Mouse (Mus musculus) heart, adult 2 months (tissue): ENCODE measurements at regions not wholly inside any gene's neighbourhood (a gene's known extent, or its start where the extent isn't known, plus 50 kb on each side); places are given as distances from the start of the nearest gene placed in this dataset.

Experiments
- CTCF ChIP-seq: fragments of 200-600 bp; IDR thresholded peaks from 2 replicates; pipeline ENCODE4 v1.8.1; 2022; ENCODE audit warnings: antibody characterized with exemption, mild to moderate bottlenecking, moderate library complexity
- EP300 ChIP-seq: fragments of 200-500 bp; IDR thresholded peaks from 2 replicates; pipeline ENCODE4 v1.6.1; 2011; ENCODE audit warnings: low read depth, low read length, control low read depth; ENCODE audit not compliant: insufficient read depth
- POLR2A ChIP-seq: fragments of 200-500 bp; IDR thresholded peaks from 2 replicates; pipeline ENCODE4 v1.6.1; 2011; ENCODE audit warnings: mild to moderate bottlenecking, low read depth, low read length, control low read depth; ENCODE audit not compliant: insufficient read depth

GRCm38 (mm10) chr3:80249974-80250373, 365.6 kb downstream of the Fam198b start:
- TF ChIP-seq CTCF (no peak), POLR2A (no peak), EP300 (no peak)
